Comparison of ENCODE assay signal across 1 mouse cellular context in the genomic region with DNA sequence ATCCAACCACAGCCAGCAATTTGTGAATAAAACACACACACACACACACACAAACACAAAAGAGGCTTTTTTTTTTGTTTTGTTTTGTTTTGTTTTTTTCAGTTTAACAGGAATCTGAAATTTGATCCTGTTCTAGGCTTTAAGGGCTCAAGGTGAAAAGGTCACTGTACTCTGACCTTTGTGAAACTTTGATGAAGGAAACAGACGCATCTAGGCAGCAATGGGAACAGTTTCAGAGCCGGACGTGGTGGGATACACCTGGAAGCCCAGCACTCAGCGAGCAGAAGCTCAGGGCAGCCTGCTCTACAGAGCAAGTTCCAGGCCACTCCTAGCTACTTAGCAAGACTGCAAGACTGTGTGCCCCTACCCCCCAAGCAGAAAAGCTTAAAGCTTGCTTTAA.
A peak's percentile ranks its signal among the peaks of the same experiment; 100 is the strongest.
TF ChIP-seq lines count a peak whose summit lies in the region.

No protein-coding gene starts in this region.

TF ChIP-seq in myocyte, 11 proteins besides CTCF, POLR2A, EP300 and RAD21:
- TF ChIP-seq POLR2AphosphoS2 (IDR thresholded peaks at IDR 0.05; ENCODE audit: insufficient read length, low read depth) (peak; percentile 55), SRF (IDR thresholded peaks at IDR 0.05; ENCODE audit: control insufficient read depth, insufficient read length, low read depth) (no peak)
